ENCODE assay signal across 13 mouse cellular contexts in genomic region chr11:115615875-115616274, GRCm38 (mm10). TPM values are rescaled to one million over a fixed set of nuclear protein-coding genes. Genes with fewer than 3 reads are reported as not detected.
DNase-seq lines count a peak whose midpoint lies in the region; ATAC-seq and TF ChIP-seq lines count a peak whose summit lies in the region.
"Had no signal": no experiment of that assay in that cellular context is flagged by ENCODE, and none has a peak within 500 bp of the region (broad histone marks: within the 10 kb centered on the region; RNA-seq: fewer than 3 reads in every experiment).

No protein-coding gene starts in this region.

- H3K4me3 ChIP-seq in heart, postnatal 0 days (ENCODE audit: low read depth, low read length), result no peak overlapping the region
- H3K4me3 ChIP-seq in E14TG2a.4 (replicated peaks; ENCODE audit: low read length) (peak overlapping the region; percentile 91), ES-E14 (ENCODE audit: insufficient read depth in 1 of 2, low read depth in 1 of 2, low read length in 2 of 2, poor library complexity in 1 of 2, severe bottlenecking in 1 of 2) (peak overlapping the region; percentile 4 to 61)
- no peak overlapping the region for H3K4me3 ChIP-seq in kidney, embryonic 15.5 days (replicated peaks)
- H3K4me3 ChIP-seq: embryonic facial prominence, embryonic 12.5 days; forebrain, embryonic 13.5 days; hindbrain, embryonic 15.5 days; limb, embryonic 12.5 days; lung, embryonic 15.5 days had no signal

- no peak for TF ChIP-seq EP300 in heart, postnatal 0 days (IDR thresholded peaks at IDR 0.05; ENCODE audit: low read depth)

- no peak for TF ChIP-seq CTCF in heart, postnatal 0 days (IDR thresholded peaks at IDR 0.05; ENCODE audit: low read depth)
- TF ChIP-seq CTCF in E14TG2a.4 (conservative IDR thresholded peaks at IDR 0.05; ENCODE audit: low read length), result no peak

- H3K27ac ChIP-seq in heart, postnatal 0 days (ENCODE audit: low read depth), result 0 out of 2 replicates have a peak overlapping the region, but pooled peaks have one; percentile 54
- H3K27ac ChIP-seq in ES-E14 (ENCODE audit: insufficient read depth, low read depth, low read length, poor library complexity, severe bottlenecking), result peak overlapping the region; percentile 96
- H3K27ac ChIP-seq in kidney, embryonic 15.5 days, result peak overlapping the region; percentile 99; the same call in 1 of the 2 replicates
- H3K27ac ChIP-seq: embryonic facial prominence, embryonic 12.5 days; forebrain, embryonic 13.5 days; hindbrain, embryonic 15.5 days; limb, embryonic 12.5 days; lung, embryonic 15.5 days had no signal

- no peak for DNase-seq in heart, postnatal 0 days (ENCODE audit: low spot score)
- no peak for DNase-seq in heart, adult 11 months
- no peak for DNase-seq in ES-E14 (ENCODE audit: low read depth, low spot score)
- DNase-seq in left cerebral cortex, adult 11 months (ENCODE audit: low spot score), result no peak
- no peak for DNase-seq in layer of hippocampus, postnatal 10 days (ENCODE audit: low spot score in 2 of 2)
- DNase-seq: cerebellum, adult 18-20 months had no signal

- no peaks in the 10 kb centered on the region for H3K9me3 ChIP-seq in heart, postnatal 0 days (replicated peaks; ENCODE audit: control insufficient read depth, low read length)
- H3K9me3 ChIP-seq in E14TG2a.4 (ENCODE audit: low read length) (no peaks in the 10 kb centered on the region), ES-E14 (ENCODE audit: control insufficient read depth, insufficient read depth, low read depth, low read length) (no peaks in the 10 kb centered on the region)
- no peaks in the 10 kb centered on the region for H3K9me3 ChIP-seq in kidney, embryonic 15.5 days (replicated peaks)
- H3K9me3 ChIP-seq: embryonic facial prominence, embryonic 12.5 days; forebrain, embryonic 13.5 days; hindbrain, embryonic 15.5 days; limb, embryonic 12.5 days; lung, embryonic 15.5 days had no signal

- no peaks in the 10 kb centered on the region for H3K27me3 ChIP-seq in heart, postnatal 0 days (ENCODE audit: control insufficient read depth, insufficient read depth, low read length)
- no peaks in the 10 kb centered on the region for H3K27me3 ChIP-seq in E14TG2a.4 (ENCODE audit: insufficient read depth, low read length)
- H3K27me3 ChIP-seq in kidney, embryonic 15.5 days, result no peaks in the 10 kb centered on the region
- H3K27me3 ChIP-seq: embryonic facial prominence, embryonic 12.5 days; limb, embryonic 12.5 days; lung, embryonic 15.5 days had no signal

- H3K9ac ChIP-seq in heart, postnatal 0 days (replicated peaks; ENCODE audit: low read depth, low read length), result no peak overlapping the region
- H3K9ac ChIP-seq in ES-E14 (ENCODE audit: insufficient read depth, low read depth, low read length, poor library complexity, severe bottlenecking), result peak overlapping the region; percentile 82
- H3K9ac ChIP-seq in kidney, embryonic 15.5 days, result no peak overlapping the region
- H3K9ac ChIP-seq: embryonic facial prominence, embryonic 12.5 days; forebrain, embryonic 13.5 days; hindbrain, embryonic 15.5 days; limb, embryonic 12.5 days; lung, embryonic 15.5 days had no signal

- 78% methylated on average over 6 of the region's 6 CpGs for WGBS in heart, postnatal 0 days
- WGBS in kidney, embryonic 15.5 days, result 91% methylated on average over 6 of the region's 6 CpGs

- peaks cover 13% of the 10 kb centered on the region; the same call in 1 of the 2 replicates for H3K4me1 ChIP-seq in heart, postnatal 0 days (ENCODE audit: control insufficient read depth, insufficient read depth)
- H3K4me1 ChIP-seq in E14TG2a.4 (replicated peaks; ENCODE audit: low read depth, low read length) (peaks cover 89% of the 10 kb centered on the region), ES-E14 (ENCODE audit: control insufficient read depth in 2 of 2, insufficient read depth in 2 of 2, low read length in 2 of 2, poor library complexity in 1 of 2) (peaks cover 22 to 26% of the 10 kb centered on the region in 2 experiments; a peak in 3 of 4 replicates)
- H3K4me1 ChIP-seq in kidney, embryonic 15.5 days, result peaks cover 46% of the 10 kb centered on the region

- in situ Hi-C loops in ES-E14 (cut with MboI; ENCODE audit: low sequenced_read_pairs in 2 of 2, unreplicated experiment in 2 of 2), result no loop called here

- no peak for ATAC-seq in heart, postnatal 0 days (ENCODE audit: insufficient read depth, low read depth)
- ATAC-seq in kidney, embryonic 15.5 days (replicated peaks; ENCODE audit: low FRiP score), result no peak
- ATAC-seq: forebrain, embryonic 13.5 days had no signal

- H3K4me2 ChIP-seq in heart, postnatal 0 days (ENCODE audit: low read depth, low read length), result no peak overlapping the region
- H3K4me2 ChIP-seq in kidney, embryonic 15.5 days, result no peak overlapping the region
- H3K4me2 ChIP-seq: embryonic facial prominence, embryonic 12.5 days; forebrain, embryonic 13.5 days; hindbrain, embryonic 15.5 days; limb, embryonic 12.5 days; lung, embryonic 15.5 days had no signal

- H3K36me3 ChIP-seq in heart, postnatal 0 days (replicated peaks; ENCODE audit: control insufficient read depth, insufficient read depth, low read length), result peaks cover 22% of the 10 kb centered on the region
- H3K36me3 ChIP-seq in E14TG2a.4 (ENCODE audit: insufficient read depth, low read length) (peaks cover 61% of the 10 kb centered on the region), ES-E14 (ENCODE audit: control insufficient read depth, insufficient read depth, low read length, poor library complexity, severe bottlenecking) (peaks cover 17% of the 10 kb centered on the region)
- peaks cover 53% of the 10 kb centered on the region for H3K36me3 ChIP-seq in kidney, embryonic 15.5 days

TF ChIP-seq in ES-E14, 5 proteins besides CTCF, POLR2A, EP300 and RAD21:
- TF ChIP-seq ZNF384 (IDR thresholded peaks at IDR 0.05; ENCODE audit: low read depth, low read length) (no peak), HCFC1 (IDR thresholded peaks at IDR 0.05; ENCODE audit: borderline replicate concordance, insufficient read depth, low read length) (no peak), MAFK (IDR thresholded peaks at IDR 0.05; ENCODE audit: insufficient read depth, low read depth, low read length) (no peak), CHD2 (IDR thresholded peaks at IDR 0.05; ENCODE audit: low read depth, low read length) (no peak), ZC3H11A (IDR thresholded peaks at IDR 0.05; ENCODE audit: borderline replicate concordance, low read depth, low read length) (no peak)

RNA-seq across cellular contexts. Expression of gene Mif4gd, which starts 3.1 kb away (rescaled TPM):
- total RNA-seq in heart, postnatal 0 days (2014; rRNA removed; ENCODE audit: low replicate concordance), result 31.5 and 38.4 TPM in 2 replicates
- polyA plus RNA-seq in heart, postnatal 0 days (2015; fragmentation: Nextera tagmentation; extraction: Ambion mirVana), result 34.1 and 34.5 TPM in 2 replicates
- total RNA-seq in ES-E14 (2012; rRNA removed), result 63.8 and 85.6 TPM in 2 replicates
- 35.8 and 37.6 TPM in 2 replicates for polyA plus RNA-seq in kidney, embryonic 15.5 days (2015; fragmentation: Nextera tagmentation; extraction: Ambion mirVana)
- total RNA-seq in layer of hippocampus, postnatal 10 days (2021), result 10 to 100 TPM; 19.4 to 19.7 TPM

RNA-seq across cellular contexts. Expression of gene Gga3, which starts 12.0 kb away (rescaled TPM):
- total RNA-seq in heart, postnatal 0 days (2014; rRNA removed; ENCODE audit: low replicate concordance), result 11.8 and 24.0 TPM in 2 replicates
- polyA plus RNA-seq in heart, postnatal 0 days (2015; fragmentation: Nextera tagmentation; extraction: Ambion mirVana), result 7.0 and 7.2 TPM in 2 replicates
- total RNA-seq in ES-E14 (2012; rRNA removed), result 31.7 and 39.7 TPM in 2 replicates
- polyA plus RNA-seq in kidney, embryonic 15.5 days (2015; fragmentation: Nextera tagmentation; extraction: Ambion mirVana), result 18.5 and 20.7 TPM in 2 replicates
- total RNA-seq in layer of hippocampus, postnatal 10 days (2021), result 10 to 100 TPM; 48.1 to 49.1 TPM

RNA-seq across cellular contexts. Expression of gene Mrps7, which starts 12.2 kb away (rescaled TPM):
- 53.1 and 56.7 TPM in 2 replicates for total RNA-seq in heart, postnatal 0 days (2014; rRNA removed; ENCODE audit: low replicate concordance)
- 85.1 and 86.4 TPM in 2 replicates for polyA plus RNA-seq in heart, postnatal 0 days (2015; fragmentation: Nextera tagmentation; extraction: Ambion mirVana)
- total RNA-seq in ES-E14 (2012; rRNA removed), result 51.6 and 74.9 TPM in 2 replicates
- 102 and 103 TPM in 2 replicates for polyA plus RNA-seq in kidney, embryonic 15.5 days (2015; fragmentation: Nextera tagmentation; extraction: Ambion mirVana)
- 10 to 100 TPM; 50.2 to 54.2 TPM for total RNA-seq in layer of hippocampus, postnatal 10 days (2021)

RNA-seq across cellular contexts. Expression of gene Slc25a19, which starts 12.2 kb away (rescaled TPM):
- total RNA-seq in heart, postnatal 0 days (2014; rRNA removed; ENCODE audit: low replicate concordance), result 25.0 and 35.1 TPM in 2 replicates
- polyA plus RNA-seq in heart, postnatal 0 days (2015; fragmentation: Nextera tagmentation; extraction: Ambion mirVana), result 35.0 and 41.0 TPM in 2 replicates
- total RNA-seq in ES-E14 (2012; rRNA removed), result 22.6 and 23.6 TPM in 2 replicates
- 45.8 and 48.3 TPM in 2 replicates for polyA plus RNA-seq in kidney, embryonic 15.5 days (2015; fragmentation: Nextera tagmentation; extraction: Ambion mirVana)
- total RNA-seq in layer of hippocampus, postnatal 10 days (2021), result 10 to 100 TPM; 52.2 to 59.5 TPM

RNA-seq across cellular contexts. Expression of gene Nup85, which starts 51.6 kb away (rescaled TPM):
- 32.3 and 102 TPM in 2 replicates for total RNA-seq in heart, postnatal 0 days (2014; rRNA removed; ENCODE audit: low replicate concordance)
- polyA plus RNA-seq in heart, postnatal 0 days (2015; fragmentation: Nextera tagmentation; extraction: Ambion mirVana), result 33.9 and 40.8 TPM in 2 replicates
- 279 and 312 TPM in 2 replicates for total RNA-seq in ES-E14 (2012; rRNA removed)
- polyA plus RNA-seq in kidney, embryonic 15.5 days (2015; fragmentation: Nextera tagmentation; extraction: Ambion mirVana), result 174 and 190 TPM in 2 replicates
- 10 to 100 TPM; 48.9 to 56.3 TPM for total RNA-seq in layer of hippocampus, postnatal 10 days (2021)

Comparison
In these comparisons a context has a peak if more than half of its experiments do, and no peak if none do; other contexts are left out.
1. H3K4me3 ChIP-seq: peak in E14TG2a.4 (single experiment) and ES-E14 (2 of 2); none in heart, postnatal 0 days (single experiment) and kidney, embryonic 15.5 days (single experiment).
2. Peak in every context shown above with its lines, with median percentiles within 50 percentile points of each other: H3K27ac ChIP-seq.